ENCODE assay signal across 7 mouse cellular contexts in genomic region chr8:71670621-71671548, GRCm38 (mm10). TPM values are rescaled to one million over a fixed set of nuclear protein-coding genes. Genes with fewer than 3 reads are reported as not detected.
DNase-seq lines count a peak whose midpoint lies in the region; ATAC-seq and TF ChIP-seq lines count a peak whose summit lies in the region.

No protein-coding gene starts in this region.

- peak; percentile 70 for ATAC-seq in midbrain, embryonic 14.5 days (ENCODE audit: low FRiP score, low TSS enrichment)

- peaks cover 0 to 24% of the 10 kb centered on the region in 2 experiments; a peak in 3 of 4 replicates for H3K4me1 ChIP-seq in MEL (ENCODE audit: control insufficient read depth in 1 of 2, insufficient read depth in 2 of 2, low read length in 2 of 2)
- H3K4me1 ChIP-seq in midbrain, embryonic 14.5 days (ENCODE audit: control insufficient read depth, insufficient read depth, low read length) = peaks cover 40% of the 10 kb centered on the region

- no peaks in the 10 kb centered on the region for H3K79me2 ChIP-seq in MEL (ENCODE audit: control insufficient read depth, insufficient read depth, low read length, poor library complexity)

- WGBS in midbrain, embryonic 14.5 days = under 1% methylated on average over 63 of the region's 64 CpGs

- TF ChIP-seq POLR2A in MEL (IDR thresholded peaks at IDR 0.05; ENCODE audit: control insufficient read depth in 1 of 2, insufficient read depth in 1 of 2, low read depth in 1 of 2, low read length in 2 of 2, poor library complexity in 1 of 2) = no peak; a peak in 1 of 4 replicates

- DNase-seq in CD4-positive, CD25-positive, alpha-beta regulatory T cell, adult 2 months (ENCODE audit: low read depth, low spot score) = peak; percentile 73
- DNase-seq in MEL (ENCODE audit: low read depth, low spot score) = peak; percentile 85
- DNase-seq in embryo, embryonic 10.5 days (ENCODE audit: low spot score) = peak; percentile 81
- DNase-seq in heart, postnatal 10 days = peak; percentile 38 to 48
- DNase-seq in layer of hippocampus, postnatal 36 days = peak; percentile 72 to 76
- peak; percentile 94 for DNase-seq in midbrain, embryonic 14.5 days
- peak; percentile 29 for DNase-seq in thymus, postnatal 25 days

- TF ChIP-seq RAD21 in MEL (IDR thresholded peaks at IDR 0.05; ENCODE audit: low read depth, low read length) = no peak

- peak overlapping the region; percentile 70 for H3K9ac ChIP-seq in MEL (ENCODE audit: control insufficient read depth, low read depth, low read length, poor library complexity, severe bottlenecking)
- peak overlapping the region; percentile 81 for H3K9ac ChIP-seq in midbrain, embryonic 14.5 days (replicated peaks; ENCODE audit: low read length)

- no peaks in the 10 kb centered on the region for H3K27me3 ChIP-seq in MEL (ENCODE audit: control insufficient read depth in 1 of 2, insufficient read depth in 2 of 2, low read length in 2 of 2)
- peaks cover 13% of the 10 kb centered on the region; the same call in 1 of the 2 replicates for H3K27me3 ChIP-seq in midbrain, embryonic 14.5 days (ENCODE audit: control insufficient read depth, insufficient read depth, low read length)

- H3K4me3 ChIP-seq in MEL (ENCODE audit: control insufficient read depth in 1 of 2, insufficient read depth in 1 of 2, low read depth in 2 of 2, low read length in 2 of 2) = peak overlapping the region; percentile 67 to 79
- H3K4me3 ChIP-seq in midbrain, embryonic 14.5 days (replicated peaks; ENCODE audit: low read depth, low read length) = peak overlapping the region; percentile 86

- H3K27ac ChIP-seq in MEL (ENCODE audit: control insufficient read depth, low read depth, low read length) = no peak overlapping the region
- H3K27ac ChIP-seq in midbrain, embryonic 14.5 days (replicated peaks; ENCODE audit: low read depth, low read length) = peak overlapping the region; percentile 93

- no peak for TF ChIP-seq EP300 in MEL (IDR thresholded peaks at IDR 0.05; ENCODE audit: low read depth in 1 of 2, low read length in 2 of 2)

- no peaks in the 10 kb centered on the region for H3K9me3 ChIP-seq in MEL (replicated peaks; ENCODE audit: insufficient read depth, low read length)
- no peaks in the 10 kb centered on the region for H3K9me3 ChIP-seq in midbrain, embryonic 14.5 days (ENCODE audit: control insufficient read depth, low read length)

- no peaks in the 10 kb centered on the region for H3K36me3 ChIP-seq in MEL (ENCODE audit: control insufficient read depth in 1 of 2, insufficient read depth in 2 of 2, low read length in 2 of 2)
- no peaks in the 10 kb centered on the region for H3K36me3 ChIP-seq in midbrain, embryonic 14.5 days (ENCODE audit: control insufficient read depth, insufficient read depth, low read length)

- no peak for TF ChIP-seq CTCF in MEL (IDR thresholded peaks at IDR 0.05 in 2 of 3, conservative IDR thresholded peaks at IDR 0.05 in 1 of 3; ENCODE audit: control insufficient read depth in 1 of 3, insufficient read depth in 1 of 3, low read depth in 2 of 3, low read length in 3 of 3, poor library complexity in 1 of 3, severe bottlenecking in 1 of 3)

- H3K4me2 ChIP-seq in midbrain, embryonic 14.5 days (ENCODE audit: low read length) = peak overlapping the region; percentile 86

- intact Hi-C loops in heart, postnatal 10 days (cut with DNase I) = no loop called here

TF ChIP-seq in MEL, 35 proteins besides CTCF, POLR2A, EP300 and RAD21:
- no peak for TF ChIP-seq UBTF (IDR thresholded peaks at IDR 0.05; ENCODE audit: borderline replicate concordance, insufficient read depth, low read depth, low read length)
- TF ChIP-seq ZNF384 (IDR thresholded peaks at IDR 0.05; ENCODE audit: low read depth, low read length) = no peak
- peak; percentile 54; the same call in 1 of the 2 replicates for TF ChIP-seq SIN3A (IDR thresholded peaks at IDR 0.05; ENCODE audit: low read length)
- peak; percentile 37; the same call in 1 of the 2 replicates for TF ChIP-seq HCFC1 (IDR thresholded peaks at IDR 0.05; ENCODE audit: low read depth, low read length)
- no peak for TF ChIP-seq MEF2A (IDR thresholded peaks at IDR 0.05; ENCODE audit: extremely low read depth, insufficient replicate concordance, low read depth, low read length, poor library complexity, severe bottlenecking)
TF ChIP-seq in MEL: peak in this region for 2.

RNA-seq across cellular contexts. Expression of gene Unc13a, which starts 0.7 kb away (rescaled TPM):
- total RNA-seq in MEL (2012; rRNA removed) = 0.81 and 0.92 TPM in 2 replicates
- polyA plus RNA-seq in MEL (2012; ENCODE audit: insufficient read depth in 1 of 2, insufficient read length in 2 of 2, low read depth in 1 of 2, low replicate concordance in 2 of 2, missing spikeins in 1 of 2) = 1 to 10 TPM in 1 of 2 experiments, not detected in 1; 3.6 TPM
- 1 to 10 TPM; 1.1 to 1.5 TPM for total RNA-seq in heart, postnatal 10 days (2021)
- total RNA-seq in layer of hippocampus, postnatal 36 days (2021) = 100 to 1,000 TPM; 268 to 288 TPM
- polyA plus RNA-seq in midbrain, embryonic 14.5 days (2014; fragmentation: Nextera tagmentation; extraction: Ambion mirVana) = 17.4 and 18.9 TPM in 2 replicates

RNA-seq across cellular contexts. Expression of gene Jak3, which starts 5.2 kb away (rescaled TPM):
- 4.2 and 5.1 TPM in 2 replicates for total RNA-seq in MEL (2012; rRNA removed)
- 10 to 100 TPM in 1 of 2 experiments, not detected in 1; 12.4 TPM for polyA plus RNA-seq in MEL (2012; ENCODE audit: insufficient read depth in 1 of 2, insufficient read length in 2 of 2, low read depth in 1 of 2, low replicate concordance in 2 of 2, missing spikeins in 1 of 2)
- 10 to 100 TPM; 14.3 to 15.0 TPM for total RNA-seq in heart, postnatal 10 days (2021)
- 1 to 10 TPM; 5.2 TPM for total RNA-seq in layer of hippocampus, postnatal 36 days (2021)
- polyA plus RNA-seq in midbrain, embryonic 14.5 days (2014; fragmentation: Nextera tagmentation; extraction: Ambion mirVana) = 2.5 and 3.6 TPM in 2 replicates

RNA-seq across cellular contexts. Expression of gene Insl3, which starts 18.1 kb away (rescaled TPM):
- total RNA-seq in MEL (2012; rRNA removed) = 0.54 and 0.69 TPM in 2 replicates
- 1 to 10 TPM in 1 of 2 experiments, not detected in 1; 4.4 TPM for polyA plus RNA-seq in MEL (2012; ENCODE audit: insufficient read depth in 1 of 2, insufficient read length in 2 of 2, low read depth in 1 of 2, low replicate concordance in 2 of 2, missing spikeins in 1 of 2)
- 1 to 10 TPM; 5.1 to 5.4 TPM for total RNA-seq in heart, postnatal 10 days (2021)
- total RNA-seq in layer of hippocampus, postnatal 36 days (2021) = 1 to 10 TPM in 1 of 2 experiments, not detected in 1; 3.6 TPM
- polyA plus RNA-seq in midbrain, embryonic 14.5 days (2014; fragmentation: Nextera tagmentation; extraction: Ambion mirVana) = 0.89 TPM in 1 of 2 replicates, not detected in the other

RNA-seq across cellular contexts. Expression of gene B3gnt3, which starts 30.7 kb away (rescaled TPM):
- total RNA-seq in MEL (2012; rRNA removed) = 0.10 and 0.19 TPM in 2 replicates
- under 1 TPM in 1 of 2 experiments, not detected in 1; 0.84 TPM for polyA plus RNA-seq in MEL (2012; ENCODE audit: insufficient read depth in 1 of 2, insufficient read length in 2 of 2, low read depth in 1 of 2, low replicate concordance in 2 of 2, missing spikeins in 1 of 2)
- 10 to 100 TPM; 12.0 to 12.2 TPM for total RNA-seq in heart, postnatal 10 days (2021)
- total RNA-seq in layer of hippocampus, postnatal 36 days (2021) = under 1 TPM; 0.40 to 0.91 TPM
- polyA plus RNA-seq in midbrain, embryonic 14.5 days (2014; fragmentation: Nextera tagmentation; extraction: Ambion mirVana) = 0.11 and 0.20 TPM in 2 replicates

RNA-seq across cellular contexts. Expression of gene Fcho1, which starts 54.6 kb away (rescaled TPM):
- total RNA-seq in MEL (2012; rRNA removed) = 2.3 and 3.7 TPM in 2 replicates
- 1 to 10 TPM in 1 of 2 experiments, not detected in 1; 6.8 TPM for polyA plus RNA-seq in MEL (2012; ENCODE audit: insufficient read depth in 1 of 2, insufficient read length in 2 of 2, low read depth in 1 of 2, low replicate concordance in 2 of 2, missing spikeins in 1 of 2)
- 1 to 10 TPM; 1.3 to 2.4 TPM for total RNA-seq in heart, postnatal 10 days (2021)
- 100 to 1,000 TPM; 103 to 114 TPM for total RNA-seq in layer of hippocampus, postnatal 36 days (2021)
- 66.5 and 74.6 TPM in 2 replicates for polyA plus RNA-seq in midbrain, embryonic 14.5 days (2014; fragmentation: Nextera tagmentation; extraction: Ambion mirVana)

Comparison
In these comparisons a context has a peak if more than half of its experiments do, and no peak if none do; other contexts are left out.
1. DNase-seq: peak in every context shown above with its lines; median percentile 94 in midbrain, embryonic 14.5 days; 85 in MEL; 81 in embryo, embryonic 10.5 days; 74 in layer of hippocampus, postnatal 36 days; 73 in CD4-positive, CD25-positive, alpha-beta regulatory T cell, adult 2 months; 43 in heart, postnatal 10 days; 29 in thymus, postnatal 25 days.
2. RNA of gene Unc13a, which starts 0.7 kb away (total RNA-seq): 268 to 288 TPM in layer of hippocampus, postnatal 36 days; 1.1 to 1.5 TPM in heart, postnatal 10 days and 0.81 to 0.92 TPM in MEL; every median in the first group is over 100 times any median in the second.